Mouse (Mus musculus): Measurements from ENCODE around the gene Rab1b. TPM values are rescaled to one million over a fixed set of nuclear protein-coding genes. Genes with fewer than 3 reads are reported as not detected.
A peak's percentile ranks its signal among the peaks of the same experiment; 100 is the strongest.

The Rab1b gene
- polyA plus RNA-seq, 1 experiment, result 246 TPM

DNA sequence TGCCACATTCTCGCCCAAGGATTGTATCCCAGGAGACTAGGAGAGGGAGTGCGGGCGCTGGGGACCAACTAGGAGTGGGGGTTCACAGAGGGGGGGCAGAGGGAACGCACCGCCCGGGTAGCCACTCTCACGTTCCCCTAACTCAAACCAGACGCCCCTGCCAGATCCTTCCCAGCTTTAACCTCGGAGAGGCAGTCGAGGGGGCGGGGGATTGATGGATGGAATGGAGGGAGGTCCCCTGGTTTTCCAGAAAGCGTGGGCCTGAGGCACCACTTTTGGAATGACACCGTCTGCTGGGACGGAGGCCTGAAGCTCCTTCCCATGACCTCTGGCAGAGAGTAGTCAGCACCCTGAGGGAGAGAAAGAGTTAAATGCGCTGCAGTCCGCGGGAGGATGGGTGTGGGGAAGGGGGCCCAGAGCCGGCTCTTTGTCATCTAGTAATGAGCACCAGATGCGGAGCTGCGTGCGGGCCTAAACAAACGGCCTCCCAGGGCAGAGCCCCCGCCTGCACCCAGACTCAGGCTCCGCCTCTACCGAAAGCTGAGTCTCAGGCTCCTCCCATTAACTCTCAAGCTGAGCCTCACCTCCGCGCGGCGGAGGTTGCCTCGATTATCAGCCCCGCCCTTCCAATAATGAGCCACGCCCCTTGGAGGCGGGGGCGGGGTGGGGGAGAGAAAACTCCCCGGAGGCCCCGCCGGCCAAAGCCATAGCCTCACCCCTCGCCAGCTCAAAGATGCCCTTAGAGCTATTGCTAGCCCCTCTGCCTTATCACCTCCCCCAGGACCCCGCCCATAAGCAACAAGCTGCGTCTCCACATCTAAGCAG is 35.1 kb downstream of the Rab1b start:
- 8% methylated on average over 40 of the region's 40 CpGs for WGBS
- DNase-seq, result peak; percentile 81
- Histone ChIP-seq H3K36me3 (ENCODE audit: control insufficient read depth, insufficient read depth, low read length) (no peaks in the 10 kb centered on the region), H3K4me3 (ENCODE audit: insufficient read depth, low read depth, low read length) (peak overlapping the region; percentile 54), H3K27ac (ENCODE audit: insufficient read depth, low read depth, low read length) (peak overlapping the region; percentile 52; the same call in 1 of the 2 replicates), H3K4me1 (ENCODE audit: control insufficient read depth, insufficient read depth, low read length) (no peaks in the 10 kb centered on the region; the same call in 1 of the 2 replicates), H3K27me3 (replicated peaks; ENCODE audit: control insufficient read depth, insufficient read depth, low read length) (no peaks in the 10 kb centered on the region)
- TF ChIP-seq CTCF (conservative IDR thresholded peaks at IDR 0.05; ENCODE audit: insufficient read depth, insufficient read length, low read depth, low read length) (no peak), POLR2A (IDR thresholded peaks at IDR 0.05; ENCODE audit: low read depth, low read length) (no peak)

DNA sequence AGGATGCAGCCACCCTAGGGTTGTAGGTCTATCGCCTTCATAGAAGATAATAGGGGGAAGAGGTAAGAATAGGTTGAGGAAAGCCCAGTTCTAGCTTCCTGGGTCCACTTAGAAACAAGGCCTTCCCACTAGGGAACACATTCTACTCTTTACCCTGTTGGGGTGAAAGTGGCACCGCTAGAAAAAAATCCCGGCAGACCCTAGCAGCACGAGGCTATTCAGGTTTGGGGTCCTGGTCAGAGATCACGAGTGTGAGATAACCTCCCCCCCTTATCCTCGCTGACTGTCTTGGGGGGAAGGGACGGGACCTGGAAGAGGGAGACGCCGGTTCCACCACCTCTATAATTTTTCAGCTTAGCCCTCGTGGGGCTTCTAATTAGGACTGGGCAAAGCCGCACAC is 35.8 kb downstream of the Rab1b start:
- no peaks in the 10 kb centered on the region for H3K27me3 ChIP-seq (replicated peaks; ENCODE audit: control insufficient read depth, insufficient read depth, low read length)
- WGBS, result 39% methylated on average over 11 of the region's 11 CpGs

DNA sequence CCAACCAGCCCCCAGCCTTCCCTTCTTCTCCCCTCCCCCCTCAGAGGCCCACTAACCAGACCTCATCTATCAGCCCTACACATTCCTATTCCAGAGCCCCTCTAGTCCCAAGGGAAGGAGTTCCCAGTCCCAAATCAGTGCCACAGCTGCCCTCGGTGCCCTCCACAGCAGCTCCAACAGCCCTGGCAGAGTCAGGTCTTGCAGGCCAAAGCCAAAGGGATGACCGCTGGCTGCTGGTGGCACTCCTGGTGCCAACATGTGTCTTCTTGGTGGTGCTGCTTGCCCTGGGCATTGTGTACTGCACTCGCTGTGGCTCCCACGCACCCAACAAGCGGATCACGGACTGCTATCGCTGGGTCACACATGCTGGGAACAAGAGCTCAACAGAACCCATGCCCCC is 36.9 kb downstream of the Rab1b start:
- H3K27ac ChIP-seq (ENCODE audit: insufficient read depth, low read depth, low read length), result no peak overlapping the region
- 85% methylated on average over 7 of the region's 7 CpGs for WGBS
- no peaks in the 10 kb centered on the region; the same call in 1 of the 2 replicates for H3K4me1 ChIP-seq (ENCODE audit: control insufficient read depth, insufficient read depth, low read length)
- no peak for DNase-seq
- no peak overlapping the region for H3K4me3 ChIP-seq (ENCODE audit: insufficient read depth, low read depth, low read length)
- TF ChIP-seq CTCF (conservative IDR thresholded peaks at IDR 0.05; ENCODE audit: insufficient read depth, insufficient read length, low read depth, low read length) (no peak), POLR2A (IDR thresholded peaks at IDR 0.05; ENCODE audit: low read depth, low read length) (no peak)
- H3K36me3 ChIP-seq (ENCODE audit: control insufficient read depth, insufficient read depth, low read length), result no peaks in the 10 kb centered on the region
- no peaks in the 10 kb centered on the region for H3K27me3 ChIP-seq (replicated peaks; ENCODE audit: control insufficient read depth, insufficient read depth, low read length)

More for the DNA sequence above, 35.8 kb downstream of the Rab1b start:
- Histone ChIP-seq H3K27ac (ENCODE audit: insufficient read depth, low read depth, low read length) (no peak overlapping the region), H3K36me3 (ENCODE audit: control insufficient read depth, insufficient read depth, low read length) (no peaks in the 10 kb centered on the region), H3K4me3 (ENCODE audit: insufficient read depth, low read depth, low read length) (no peak overlapping the region), H3K4me1 (ENCODE audit: control insufficient read depth, insufficient read depth, low read length) (no peaks in the 10 kb centered on the region; the same call in 1 of the 2 replicates)
- DNase-seq, result no peak
- TF ChIP-seq POLR2A (IDR thresholded peaks at IDR 0.05; ENCODE audit: low read depth, low read length), result no peak
- no peak for TF ChIP-seq CTCF (conservative IDR thresholded peaks at IDR 0.05; ENCODE audit: insufficient read depth, insufficient read length, low read depth, low read length)

- Histone ChIP-seq H3K4me3 (ENCODE audit: insufficient read depth, low read depth, low read length) (no peak overlapping the region), H3K36me3 (ENCODE audit: control insufficient read depth, insufficient read depth, low read length) (no peaks in the 10 kb centered on the region), H3K27ac (ENCODE audit: insufficient read depth, low read depth, low read length) (no peak overlapping the region), H3K4me1 (ENCODE audit: control insufficient read depth, insufficient read depth, low read length) (no peaks in the 10 kb centered on the region; the same call in 1 of the 2 replicates), H3K27me3 (replicated peaks; ENCODE audit: control insufficient read depth, insufficient read depth, low read length) (no peaks in the 10 kb centered on the region)
- TF ChIP-seq POLR2A (IDR thresholded peaks at IDR 0.05; ENCODE audit: low read depth, low read length) (no peak), CTCF (conservative IDR thresholded peaks at IDR 0.05; ENCODE audit: insufficient read depth, insufficient read length, low read depth, low read length) (no peak)
- no peak for DNase-seq
- 83% methylated on average over 5 of the region's 5 CpGs for WGBS
Observed at GRCm38 (mm10) chr19:5069486-5069885, 37.4 kb downstream of the Rab1b start.

DNA sequence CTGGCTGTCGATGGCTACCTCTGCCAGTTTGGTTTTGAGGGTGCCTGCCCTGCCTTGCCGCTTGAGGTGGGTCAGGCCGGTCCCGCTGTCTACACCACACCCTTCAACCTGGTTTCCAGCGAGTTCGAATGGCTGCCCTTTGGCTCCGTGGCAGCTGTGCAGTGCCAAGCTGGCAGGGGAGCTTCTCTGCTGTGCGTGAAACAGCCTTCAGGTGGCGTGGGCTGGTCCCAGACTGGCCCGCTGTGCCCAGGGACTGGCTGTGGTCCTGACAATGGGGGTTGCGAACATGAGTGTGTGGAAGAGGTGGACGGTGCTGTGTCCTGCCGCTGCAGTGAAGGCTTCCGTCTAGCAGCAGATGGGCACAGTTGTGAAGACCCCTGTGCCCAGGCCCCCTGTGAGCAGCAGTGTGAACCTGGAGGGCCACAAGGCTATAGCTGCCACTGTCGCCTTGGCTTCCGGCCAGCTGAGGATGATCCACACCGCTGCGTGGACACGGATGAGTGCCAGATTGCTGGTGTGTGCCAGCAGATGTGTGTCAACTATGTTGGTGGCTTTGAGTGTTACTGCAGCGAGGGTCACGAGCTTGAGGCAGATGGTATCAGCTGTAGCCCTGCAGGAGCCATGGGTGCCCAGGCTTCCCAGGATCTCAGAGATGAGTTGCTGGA is 38.2 kb downstream of the Rab1b start:
- H3K4me3 ChIP-seq (ENCODE audit: insufficient read depth, low read depth, low read length), result peak overlapping the region; percentile 40
- peak; percentile 25 for DNase-seq
- H3K27me3 ChIP-seq (replicated peaks; ENCODE audit: control insufficient read depth, insufficient read depth, low read length), result no peaks in the 10 kb centered on the region
- TF ChIP-seq POLR2A (IDR thresholded peaks at IDR 0.05; ENCODE audit: low read depth, low read length) (no peak), CTCF (conservative IDR thresholded peaks at IDR 0.05; ENCODE audit: insufficient read depth, insufficient read length, low read depth, low read length) (no peak)
- H3K36me3 ChIP-seq (ENCODE audit: control insufficient read depth, insufficient read depth, low read length), result no peaks in the 10 kb centered on the region
- no peak overlapping the region for H3K27ac ChIP-seq (ENCODE audit: insufficient read depth, low read depth, low read length)
- H3K4me1 ChIP-seq (ENCODE audit: control insufficient read depth, insufficient read depth, low read length), result no peaks in the 10 kb centered on the region; the same call in 1 of the 2 replicates
- WGBS, result 31% methylated on average over 21 of the region's 21 CpGs

GRCm38 (mm10) chr19:5067867-5068569 is 38.9 kb downstream of the Rab1b start, which contains the start of gene Cd248:
Cd248 (plus strand) TSS chr19:5068078.
- DNase-seq, result peak; percentile 77
- TF ChIP-seq CTCF (conservative IDR thresholded peaks at IDR 0.05; ENCODE audit: insufficient read depth, insufficient read length, low read depth, low read length) (no peak), POLR2A (IDR thresholded peaks at IDR 0.05; ENCODE audit: low read depth, low read length) (no peak)
- Histone ChIP-seq H3K27ac (ENCODE audit: insufficient read depth, low read depth, low read length) (peak within 1 kb of the TSS; percentile 9; the same call in 1 of the 2 replicates), H3K4me3 (ENCODE audit: insufficient read depth, low read depth, low read length) (peak within 1 kb of the TSS; percentile 40), H3K27me3 (replicated peaks; ENCODE audit: control insufficient read depth, insufficient read depth, low read length) (no peaks in the 10 kb centered on the region), H3K36me3 (ENCODE audit: control insufficient read depth, insufficient read depth, low read length) (no peaks in the 10 kb centered on the region), H3K4me1 (ENCODE audit: control insufficient read depth, insufficient read depth, low read length) (no peaks in the 10 kb centered on the region; the same call in 1 of the 2 replicates)
- WGBS, result under 1% methylated on average over 56 of the region's 56 CpGs

Measured in kidney, adult 2 months (tissue).